Mouse (Mus musculus) midbrain, embryonic 12.5 days (tissue): Measurements from ENCODE around the gene Gm20431. TPM values are rescaled to one million over a fixed set of nuclear protein-coding genes. Genes with fewer than 3 reads are reported as not detected.

Source experiments
- ATAC-seq: fragments of 200-750 bp; cut with Nextera tagmentation; 2 replicates; pipeline ENCODE4 v1.8.0; 2017; ENCODE audit warnings: low read depth, moderate TSS enrichment, moderate library complexity; ENCODE audit not compliant: low FRiP score
- H3K27ac ChIP-seq: fragments of 300-500 bp; sonication (generic); replicated peaks from 2 replicates; pipeline ENCODE4 v1.5.1; 2016; ENCODE audit warnings: mild to moderate bottlenecking
- H3K27me3 ChIP-seq: fragments of 300-500 bp; sonication (generic); 2 replicates; pipeline ENCODE4 v1.6.1; 2016; ENCODE audit warnings: mild to moderate bottlenecking
- H3K36me3 ChIP-seq: fragments of 300-500 bp; sonication (generic); 2 replicates; pipeline ENCODE4 v1.6.1; 2016
- H3K4me1 ChIP-seq: fragments of 300-500 bp; sonication (generic); 2 replicates; pipeline ENCODE4 v1.6.1; 2016
- H3K4me2 ChIP-seq: fragments of 300-500 bp; sonication (generic); replicated peaks from 2 replicates; pipeline ENCODE4 v1.6.1; 2016; ENCODE audit warnings: mild to moderate bottlenecking, moderate library complexity
- H3K4me3 ChIP-seq: fragments of 300-500 bp; sonication (generic); 2 replicates; pipeline ENCODE4 v1.5.1; 2016; ENCODE audit warnings: mild to moderate bottlenecking
- H3K9ac ChIP-seq: fragments of 300-500 bp; sonication (generic); replicated peaks from 2 replicates; pipeline ENCODE4 v1.6.1; 2016; ENCODE audit warnings: mild to moderate bottlenecking, moderate library complexity
- H3K9me3 ChIP-seq: fragments of 300-500 bp; sonication (generic); 2 replicates; pipeline ENCODE4 v1.6.1; 2016; ENCODE audit warnings: mild to moderate bottlenecking
- WGBS: fragments of 180-500 bp; shearing (Covaris S2); methylation state at CpG from one replicate; pipeline ENCODE4 v1.1.7; 2016; 5-methylcytosine and 5-hydroxymethylcytosine counted together
- polyA plus RNA-seq: library from polyadenylated mRNA; unstranded; fragments of >200 nt; fragmentation: Nextera tagmentation; extraction: Ambion mirVana; gene quantifications from 2 replicates; pipeline ENCODE4 v1.2.1, GENCODE M21; 2016

Gm20431 gene
- 9.1 and 9.7 TPM in 2 replicates for polyA plus RNA-seq

DNA sequence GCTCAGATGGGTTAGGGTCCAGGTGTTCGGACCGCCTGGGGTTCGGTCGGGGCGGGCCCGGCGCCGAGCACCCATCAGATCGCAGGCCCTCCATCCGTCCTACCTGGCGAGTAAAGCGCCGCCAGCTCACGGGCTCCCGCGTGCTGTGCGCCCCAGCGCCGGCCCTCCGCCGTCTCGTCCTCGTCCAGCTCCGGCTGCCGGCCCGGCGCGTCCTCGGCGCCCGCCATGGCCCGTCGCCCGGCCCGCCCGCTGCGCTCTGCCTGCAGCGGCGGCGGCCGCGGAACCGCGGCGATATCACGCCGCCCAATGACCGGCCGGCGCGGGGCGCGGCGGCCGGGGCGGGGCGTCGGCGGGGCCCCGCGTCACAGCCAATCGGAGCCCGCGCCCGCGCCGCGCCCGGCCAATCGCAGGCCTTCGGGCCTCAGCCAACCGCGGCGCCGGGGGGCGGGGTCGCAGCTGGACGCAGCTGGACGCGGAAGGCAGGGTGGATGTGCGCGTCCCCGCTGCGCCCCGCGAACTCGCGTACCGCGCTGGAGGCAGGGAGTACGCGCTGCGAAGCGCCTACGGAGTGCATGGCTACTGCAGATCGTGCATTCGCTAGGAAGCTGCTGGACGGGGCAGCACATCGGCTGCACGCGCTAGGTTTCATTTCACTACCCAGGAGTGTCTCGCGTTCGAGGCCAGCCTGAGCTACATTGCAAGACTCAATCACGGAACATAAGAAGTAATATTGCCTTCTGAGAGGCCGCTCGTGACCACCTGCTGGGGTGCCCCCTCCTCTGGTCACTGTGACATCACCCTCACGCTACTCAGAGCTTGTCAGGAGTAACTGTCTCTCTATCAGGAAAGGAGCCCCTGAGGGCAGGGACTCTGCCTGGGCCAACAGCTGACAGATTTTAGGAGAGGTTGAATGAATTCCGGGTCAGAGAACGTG is at the start of gene Gm20431:
Gene Gm20431 (minus strand): TSS at position 227 of the 934 bp plus-strand sequence.
- peak; percentile 96 for ATAC-seq
- Histone ChIP-seq H3K36me3 (0 out of 2 replicates have a peak, but pooled peaks cover 3% of the 10 kb centered on the region), H3K4me3 (peak within 1 kb of the TSS; percentile 86), H3K4me2 (peak within 1 kb of the TSS; percentile 92), H3K27me3 (peaks cover 14% of the 10 kb centered on the region), H3K27ac (peak within 1 kb of the TSS; percentile 63), H3K4me1 (peaks cover 29% of the 10 kb centered on the region), H3K9ac (peak within 1 kb of the TSS; percentile 85), H3K9me3 (no peaks in the 10 kb centered on the region)
- under 1% methylated on average over 93 of the region's 110 CpGs for WGBS

DNA sequence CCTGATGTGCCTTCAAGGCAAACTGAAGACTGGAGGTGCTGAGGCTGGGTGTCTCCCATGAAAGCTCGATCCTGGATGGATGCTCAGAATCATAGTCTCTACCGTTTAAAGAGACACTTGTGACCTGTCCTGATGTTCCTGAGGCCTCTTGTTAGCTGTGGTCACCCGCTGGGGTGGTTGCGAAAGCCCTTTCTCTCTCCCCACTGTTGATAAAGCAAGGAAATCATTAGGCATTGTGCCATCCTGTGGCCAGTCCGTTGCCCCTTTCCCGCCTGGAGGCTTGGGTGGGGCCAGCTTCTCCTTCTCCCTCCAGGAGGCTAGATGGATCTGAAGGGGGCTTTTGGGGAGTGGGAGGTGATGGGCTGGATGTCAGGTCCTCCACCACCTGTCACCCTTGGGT is 49.3 kb upstream of the Gm20431 start:
- H3K36me3 ChIP-seq = no peaks in the 10 kb centered on the region
- no peak for ATAC-seq
- no peak overlapping the region for H3K4me2 ChIP-seq
- no peak overlapping the region for H3K4me3 ChIP-seq
- H3K27ac ChIP-seq = no peak overlapping the region
- 0 out of 2 replicates have a peak, but pooled peaks cover 3% of the 10 kb centered on the region for H3K9me3 ChIP-seq
- H3K27me3 ChIP-seq = no peaks in the 10 kb centered on the region
- H3K9ac ChIP-seq = no peak overlapping the region
- 78% methylated on average over 6 of the region's 6 CpGs for WGBS
- H3K4me1 ChIP-seq = no peaks in the 10 kb centered on the region

DNA sequence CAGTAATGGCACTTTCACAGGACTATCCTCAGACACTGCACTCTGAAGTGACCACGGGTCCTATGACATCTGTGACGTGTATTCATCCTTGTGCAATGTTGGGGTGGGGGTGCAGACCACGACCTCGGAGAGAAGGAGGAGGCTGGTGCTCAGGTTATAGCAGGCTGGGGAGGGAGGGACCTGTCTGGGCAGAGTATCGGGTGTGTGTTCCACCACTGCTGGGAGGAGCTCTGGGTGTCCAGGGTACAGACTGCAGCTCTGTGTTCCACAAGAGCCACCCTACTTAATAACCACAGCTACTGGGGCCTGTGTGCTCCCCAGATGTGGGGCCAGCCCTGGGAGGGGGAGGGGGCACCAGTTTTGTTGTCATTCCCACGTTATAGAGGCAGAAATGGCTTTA is 48.7 kb upstream of the Gm20431 start:
- no peaks in the 10 kb centered on the region for H3K36me3 ChIP-seq
- H3K4me3 ChIP-seq = no peak overlapping the region
- no peak overlapping the region for H3K27ac ChIP-seq
- no peaks in the 10 kb centered on the region for H3K4me1 ChIP-seq
- H3K4me2 ChIP-seq = no peak overlapping the region
- H3K27me3 ChIP-seq = no peaks in the 10 kb centered on the region
- H3K9me3 ChIP-seq = 0 out of 2 replicates have a peak, but pooled peaks cover 3% of the 10 kb centered on the region
- WGBS = 77% methylated on average over 6 of the region's 6 CpGs
- H3K9ac ChIP-seq = no peak overlapping the region
- no peak for ATAC-seq

DNA sequence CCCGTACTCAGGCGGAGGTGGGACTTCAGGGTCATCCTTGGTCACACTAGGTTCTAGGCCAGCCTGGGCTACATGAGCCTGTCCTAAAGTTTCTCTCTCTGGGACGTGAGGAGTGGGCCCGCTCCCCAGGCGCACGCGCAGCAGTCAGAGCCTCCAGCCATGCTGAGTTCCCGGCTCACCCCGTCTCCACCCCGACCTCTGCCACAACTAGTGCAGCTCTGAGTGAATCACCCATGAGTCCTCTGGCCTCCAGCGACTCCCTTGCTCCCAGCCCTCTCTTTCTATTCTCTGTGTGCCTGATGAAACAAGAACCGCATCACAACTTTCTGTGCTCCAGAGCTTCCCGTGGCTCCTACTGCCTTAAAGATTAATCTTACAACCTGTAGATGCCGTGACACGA is 47.1 kb upstream of the Gm20431 start:
- Histone ChIP-seq H3K27ac (no peak overlapping the region), H3K9ac (no peak overlapping the region), H3K36me3 (no peaks in the 10 kb centered on the region), H3K4me2 (no peak overlapping the region), H3K4me3 (no peak overlapping the region), H3K9me3 (0 out of 2 replicates have a peak, but pooled peaks cover 1% of the 10 kb centered on the region), H3K4me1 (no peaks in the 10 kb centered on the region), H3K27me3 (no peaks in the 10 kb centered on the region)
- no peak for ATAC-seq
- WGBS = 65% methylated on average over 14 of the region's 15 CpGs

DNA sequence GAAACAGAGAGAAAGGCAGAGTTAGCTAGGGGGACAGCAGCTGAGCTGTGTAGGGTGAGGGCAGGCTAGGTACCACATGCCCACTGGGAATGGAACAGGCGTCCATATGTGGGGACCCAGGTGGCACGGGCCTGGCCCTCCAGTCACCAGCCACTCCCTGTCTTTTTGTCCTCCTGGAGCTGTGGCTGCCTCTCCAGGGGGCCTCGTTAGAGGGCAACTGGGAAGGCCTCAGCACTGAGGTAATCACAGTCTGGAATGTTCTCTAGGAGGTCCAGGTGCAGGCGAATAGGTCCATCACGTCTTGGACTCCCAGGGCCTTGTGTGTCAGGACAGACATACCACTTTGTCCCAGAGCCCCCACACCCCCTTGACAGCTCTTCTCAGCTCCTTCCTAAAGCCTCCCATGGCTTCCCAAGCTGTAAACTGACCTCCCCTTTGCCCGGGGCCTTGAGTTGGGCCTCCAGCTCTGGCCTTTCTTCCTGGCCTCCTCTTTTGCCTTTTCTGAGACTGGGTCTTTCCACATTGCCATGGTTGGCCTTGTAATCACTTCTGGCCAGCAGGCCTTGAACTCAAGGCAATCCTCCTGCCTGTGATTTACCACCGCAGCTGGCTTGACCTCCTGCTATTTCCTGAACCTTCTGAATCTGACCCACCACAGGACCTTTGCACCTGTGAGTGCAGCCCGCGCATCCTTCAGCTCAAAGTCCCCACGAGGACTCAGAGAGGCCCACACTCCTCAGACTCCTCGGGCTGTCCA is 45.1 kb upstream of the Gm20431 start:
- H3K4me3 ChIP-seq = no peak overlapping the region
- no peaks in the 10 kb centered on the region for H3K27me3 ChIP-seq
- WGBS = 80% methylated on average over 11 of the region's 11 CpGs
- no peak overlapping the region for H3K9ac ChIP-seq
- H3K4me1 ChIP-seq = no peaks in the 10 kb centered on the region
- no peaks in the 10 kb centered on the region for H3K9me3 ChIP-seq
- H3K4me2 ChIP-seq = no peak overlapping the region
- no peak for ATAC-seq
- H3K27ac ChIP-seq = no peak overlapping the region
- no peaks in the 10 kb centered on the region for H3K36me3 ChIP-seq

DNA sequence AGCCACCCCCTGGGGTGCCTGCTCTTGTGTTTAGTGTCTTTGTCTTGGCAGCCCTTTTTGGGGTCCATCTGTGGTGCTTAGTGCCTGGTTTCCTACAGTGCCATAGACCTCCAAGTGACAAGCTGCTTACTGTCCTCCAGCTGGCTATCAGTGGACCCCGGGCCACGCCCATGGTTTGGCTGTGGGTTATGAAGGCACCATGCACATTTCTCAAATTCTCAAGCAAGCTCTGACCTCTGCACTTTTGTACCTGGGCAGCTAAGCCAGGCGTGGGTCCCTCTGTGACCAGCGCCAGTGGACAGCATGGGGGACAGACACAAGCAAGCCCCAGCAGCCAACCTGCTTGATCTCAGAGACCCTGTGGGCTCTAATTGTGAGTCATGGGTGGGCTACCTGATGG is 43.1 kb upstream of the Gm20431 start:
- Histone ChIP-seq H3K27me3 (no peaks in the 10 kb centered on the region), H3K27ac (no peak overlapping the region), H3K9me3 (no peaks in the 10 kb centered on the region), H3K4me2 (no peak overlapping the region), H3K4me3 (no peak overlapping the region), H3K4me1 (no peaks in the 10 kb centered on the region), H3K36me3 (no peaks in the 10 kb centered on the region), H3K9ac (no peak overlapping the region)
- no peak for ATAC-seq
- 83% methylated on average over 4 of the region's 4 CpGs for WGBS

DNA sequence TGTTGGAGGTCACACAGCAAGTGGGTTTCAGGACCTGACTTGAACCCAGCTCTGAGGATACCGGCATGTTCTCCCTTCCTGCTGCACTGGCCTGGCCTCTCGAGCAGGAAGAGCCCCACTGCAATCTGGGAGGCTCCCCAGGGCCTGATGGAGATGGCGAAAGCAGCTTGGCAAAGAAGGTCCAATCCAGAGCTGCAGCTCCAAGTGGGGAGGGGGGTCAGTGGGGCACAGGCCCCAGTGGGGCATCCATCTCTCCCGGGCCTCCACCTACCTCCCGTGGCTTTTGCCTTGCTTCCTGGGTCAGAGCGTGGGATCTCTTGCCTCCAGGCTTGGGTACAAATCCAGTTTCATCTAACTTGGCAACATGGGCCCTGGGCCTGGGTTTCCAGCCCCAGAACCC is 40.8 kb upstream of the Gm20431 start:
- 74% methylated on average over 6 of the region's 6 CpGs for WGBS
- H3K4me3 ChIP-seq = no peak overlapping the region
- no peaks in the 10 kb centered on the region for H3K36me3 ChIP-seq
- H3K9me3 ChIP-seq = no peaks in the 10 kb centered on the region
- H3K4me1 ChIP-seq = no peaks in the 10 kb centered on the region
- H3K4me2 ChIP-seq = no peak overlapping the region
- H3K9ac ChIP-seq = 0 out of 2 replicates have a peak overlapping the region, but pooled peaks have one; percentile 17
- no peak for ATAC-seq
- no peak overlapping the region for H3K27ac ChIP-seq
- H3K27me3 ChIP-seq = no peaks in the 10 kb centered on the region

DNA sequence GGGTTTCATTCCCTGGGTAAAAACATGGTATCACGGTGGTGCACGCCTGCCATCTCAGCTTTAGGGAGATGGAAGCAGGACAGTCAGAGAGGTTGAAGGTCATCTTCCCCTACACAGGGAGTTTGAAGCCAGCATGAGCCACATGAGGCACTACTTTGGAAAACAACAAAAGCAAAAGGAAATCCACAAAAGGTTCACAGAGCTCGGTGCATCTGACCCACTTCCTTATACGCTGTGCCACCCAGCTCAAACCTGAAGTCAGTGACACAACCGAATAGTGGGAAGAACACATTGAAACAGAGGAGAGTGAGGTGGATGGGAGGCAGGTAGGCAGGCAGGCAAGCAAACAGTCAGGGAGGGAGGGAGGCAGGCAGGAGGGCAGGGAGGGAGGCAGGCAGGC is 40.2 kb upstream of the Gm20431 start:
- no peak for ATAC-seq
- Histone ChIP-seq H3K9me3 (no peaks in the 10 kb centered on the region), H3K27ac (no peak overlapping the region), H3K9ac (peak overlapping the region; percentile 17; the same call in 1 of the 2 replicates), H3K27me3 (no peaks in the 10 kb centered on the region), H3K4me1 (no peaks in the 10 kb centered on the region), H3K4me2 (no peak overlapping the region), H3K36me3 (no peaks in the 10 kb centered on the region), H3K4me3 (no peak overlapping the region)
- WGBS = 73% methylated on average over 5 of the region's 5 CpGs

DNA sequence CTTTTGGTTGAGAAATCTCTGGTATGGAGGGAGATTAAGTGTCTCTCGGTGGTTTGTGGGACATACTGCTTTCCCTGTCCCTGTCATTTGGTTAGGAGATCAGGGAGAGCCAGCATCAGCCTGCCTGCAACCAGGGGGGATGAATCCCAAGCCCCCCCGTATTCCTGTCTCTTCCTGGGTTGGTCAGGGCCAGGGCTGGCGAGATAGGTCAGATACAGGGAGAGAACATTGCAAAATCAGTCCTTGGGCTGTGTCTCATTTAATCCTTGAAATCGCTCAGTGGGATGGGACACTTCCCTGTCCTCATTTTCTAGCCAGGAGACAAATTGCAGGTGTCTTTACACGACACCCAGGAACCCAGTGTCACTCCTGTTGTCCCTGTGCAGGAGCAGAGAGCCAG is 38.7 kb upstream of the Gm20431 start:
- no peaks in the 10 kb centered on the region for H3K27me3 ChIP-seq
- no peak overlapping the region for H3K4me3 ChIP-seq
- no peaks in the 10 kb centered on the region for H3K4me1 ChIP-seq
- 82% methylated on average over 5 of the region's 5 CpGs for WGBS
- H3K9ac ChIP-seq = no peak overlapping the region
- no peaks in the 10 kb centered on the region for H3K9me3 ChIP-seq
- H3K4me2 ChIP-seq = no peak overlapping the region
- H3K36me3 ChIP-seq = no peaks in the 10 kb centered on the region
- H3K27ac ChIP-seq = no peak overlapping the region
- no peak for ATAC-seq

DNA sequence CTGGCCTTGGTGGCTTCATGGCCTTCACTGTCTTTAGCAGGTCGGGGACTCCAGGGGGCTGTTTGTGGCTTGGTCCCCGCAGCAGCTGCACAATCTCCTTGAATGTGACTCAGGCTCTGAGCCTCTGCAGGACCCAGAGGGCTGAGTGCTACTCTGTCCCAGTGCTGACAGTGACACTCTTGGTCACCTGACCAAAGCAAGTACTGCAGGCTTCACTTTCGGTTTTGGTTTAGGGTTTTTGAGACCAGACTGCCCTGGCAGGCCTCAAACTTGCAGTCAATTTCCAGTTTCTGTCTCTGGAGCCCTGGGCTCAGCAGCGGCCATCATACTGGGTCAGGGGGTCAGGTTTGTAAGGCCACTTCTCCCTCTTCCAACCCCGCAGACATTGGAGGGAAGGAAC is 36.6 kb upstream of the Gm20431 start:
- H3K9ac ChIP-seq = no peak overlapping the region
- H3K36me3 ChIP-seq = no peaks in the 10 kb centered on the region
- 66% methylated on average over 5 of the region's 5 CpGs for WGBS
- no peak for ATAC-seq
- no peak overlapping the region for H3K4me3 ChIP-seq
- H3K4me2 ChIP-seq = no peak overlapping the region
- H3K27me3 ChIP-seq = peaks cover 4% of the 10 kb centered on the region; the same call in 1 of the 2 replicates
- H3K9me3 ChIP-seq = no peaks in the 10 kb centered on the region
- H3K27ac ChIP-seq = no peak overlapping the region
- no peaks in the 10 kb centered on the region for H3K4me1 ChIP-seq

DNA sequence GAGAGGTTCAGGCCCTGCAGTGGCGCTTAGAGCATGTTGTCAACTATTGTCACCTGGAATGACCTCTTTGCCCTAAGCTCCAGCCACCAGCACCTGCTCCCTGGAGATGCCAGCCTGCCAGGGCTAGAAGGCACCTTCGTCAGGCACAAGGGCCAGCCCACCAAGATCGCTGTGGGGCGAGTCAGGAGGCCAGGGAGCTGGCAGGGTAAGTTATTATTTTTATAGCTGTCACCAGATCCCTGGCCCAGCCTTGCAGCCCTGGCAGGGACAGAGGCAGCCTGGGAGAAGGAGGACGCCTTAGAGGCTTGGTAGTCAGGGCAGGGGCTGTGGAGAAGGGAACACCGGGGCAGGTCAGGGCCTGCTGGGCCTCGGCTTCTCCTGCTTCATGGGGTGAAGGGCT is 34.8 kb upstream of the Gm20431 start:
- WGBS = 92% methylated on average over 7 of the region's 7 CpGs
- no peak overlapping the region for H3K4me3 ChIP-seq
- peaks cover 22% of the 10 kb centered on the region for H3K27me3 ChIP-seq
- ATAC-seq = no peak
- H3K4me1 ChIP-seq = no peaks in the 10 kb centered on the region
- no peak overlapping the region for H3K4me2 ChIP-seq
- H3K36me3 ChIP-seq = no peaks in the 10 kb centered on the region
- no peak overlapping the region for H3K27ac ChIP-seq
- H3K9me3 ChIP-seq = no peaks in the 10 kb centered on the region
- no peak overlapping the region for H3K9ac ChIP-seq

DNA sequence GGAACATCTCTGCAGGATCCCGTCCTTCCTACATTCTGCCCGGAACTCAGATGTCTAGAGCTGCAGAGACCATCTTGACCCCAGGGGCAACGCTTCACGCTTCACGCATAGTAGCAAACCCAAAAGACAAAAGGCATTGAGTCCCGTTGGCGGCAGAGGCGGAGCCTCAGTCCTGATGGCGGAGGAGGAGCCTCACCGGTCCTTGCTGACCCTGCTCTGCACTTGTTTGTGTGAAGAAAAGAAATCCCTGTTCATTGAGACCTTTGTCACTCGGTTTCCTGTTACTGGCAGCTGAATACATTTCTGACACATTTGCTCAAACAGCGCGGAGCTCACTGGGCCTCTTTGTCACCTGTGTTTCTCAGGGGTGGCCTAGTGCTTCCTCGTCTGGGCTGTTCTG is 34.2 kb upstream of the Gm20431 start:
- Histone ChIP-seq H3K27ac (no peak overlapping the region), H3K9ac (no peak overlapping the region), H3K36me3 (no peaks in the 10 kb centered on the region), H3K9me3 (no peaks in the 10 kb centered on the region), H3K4me1 (no peaks in the 10 kb centered on the region), H3K27me3 (peaks cover 28% of the 10 kb centered on the region), H3K4me2 (no peak overlapping the region), H3K4me3 (no peak overlapping the region)
- no peak for ATAC-seq
- WGBS = 80% methylated on average over 14 of the region's 14 CpGs
